Mouse (Mus musculus) spleen, adult 12 weeks (tissue): ENCODE data around the gene Atg14.
"Not testable (repeated sequence)": the region's sequence is repeated elsewhere in the genome, so short reads cannot be mapped to it uniquely, and the experiment has no call there.

ENCODE experiments used
- DNase-seq: peaks from one replicate; pipeline ENCODE4 v3.0.0; 2022; ENCODE audit warnings: low spot score

Gene Atg14

GRCm38 (mm10) chr14:47544286-47544685 is 26.2 kb downstream of the Atg14 start:
- no peak for DNase-seq

- no peak for DNase-seq
Observed at GRCm38 (mm10) chr14:47542283-47542682, 28.2 kb downstream of the Atg14 start.

GRCm38 (mm10) chr14:47541325-47541948 is 29.0 kb downstream of the Atg14 start:
- DNase-seq, result no peak

- DNase-seq, result no peak
Observed at GRCm38 (mm10) chr14:47535096-47535495, 35.4 kb downstream of the Atg14 start.

- DNase-seq, result no peak
Observed at GRCm38 (mm10) chr14:47534176-47534525, 36.3 kb downstream of the Atg14 start.

GRCm38 (mm10) chr14:47533365-47534175 is 36.9 kb downstream of the Atg14 start:
- DNase-seq, result peak; percentile 50

GRCm38 (mm10) chr14:47532496-47532895 is 38.0 kb downstream of the Atg14 start:
- DNase-seq, result no peak

- DNase-seq, result not testable (repeated sequence)
Observed at GRCm38 (mm10) chr14:47529592-47529991, 40.9 kb downstream of the Atg14 start.

GRCm38 (mm10) chr14:47529019-47529418 is 41.4 kb downstream of the Atg14 start:
- no peak for DNase-seq

GRCm38 (mm10) chr14:47528293-47528692 is 42.2 kb downstream of the Atg14 start:
- no peak for DNase-seq

- DNase-seq, result no peak
Observed at GRCm38 (mm10) chr14:47527833-47528232, 42.6 kb downstream of the Atg14 start.

GRCm38 (mm10) chr14:47525861-47526260 is 44.6 kb downstream of the Atg14 start:
- DNase-seq, result no peak

GRCm38 (mm10) chr14:47525374-47525773 is 45.1 kb downstream of the Atg14 start:
- DNase-seq, result no peak

GRCm38 (mm10) chr14:47522301-47522700 is 48.1 kb downstream of the Atg14 start:
- no peak for DNase-seq

- no peak for DNase-seq
Observed at GRCm38 (mm10) chr14:47521609-47522008, 48.8 kb downstream of the Atg14 start.

GRCm38 (mm10) chr14:47520751-47521449 is 49.5 kb downstream of the Atg14 start:
- DNase-seq, result no peak

- DNase-seq, result no peak
Observed at GRCm38 (mm10) chr14:47518619-47519018, 51.8 kb downstream of the Atg14 start.

- no peak for DNase-seq
Observed at GRCm38 (mm10) chr14:47516755-47517154, 53.7 kb downstream of the Atg14 start.

- no peak for DNase-seq
Observed at GRCm38 (mm10) chr14:47515636-47516035, 54.8 kb downstream of the Atg14 start.

GRCm38 (mm10) chr14:47514816-47515453 is 55.5 kb downstream of the Atg14 start:
- no peak for DNase-seq

GRCm38 (mm10) chr14:47513606-47514005 is 56.8 kb downstream of the Atg14 start:
- no peak for DNase-seq

GRCm38 (mm10) chr14:47510244-47510643 is 60.2 kb downstream of the Atg14 start:
- no peak for DNase-seq

GRCm38 (mm10) chr14:47508035-47508434 is 62.4 kb downstream of the Atg14 start:
- DNase-seq, result no peak
